Mouse (Mus musculus): Measurements from ENCODE around the gene Olfr1418. TPM values are rescaled to one million over a fixed set of nuclear protein-coding genes. Genes with fewer than 3 reads are reported as not detected.
"Not testable (repeated sequence)": the region's sequence is repeated elsewhere in the genome, so short reads cannot be mapped to it uniquely, and the experiment has no call there.

Olfr1418 gene
- not detected in 2 replicates for polyA plus RNA-seq (2016; fragmentation: Nextera tagmentation; extraction: Ambion mirVana)

- H3K4me3 ChIP-seq (replicated peaks) = no peak within 1 kb of the TSS
- H3K36me3 ChIP-seq = no peaks in the 10 kb centered on the region
- no peaks in the 10 kb centered on the region for H3K9me3 ChIP-seq
- no peaks in the 10 kb centered on the region for H3K27me3 ChIP-seq
- no peak within 1 kb of the TSS for H3K27ac ChIP-seq
- ATAC-seq (ENCODE audit: insufficient number of reproducible peaks, insufficient read depth, low FRiP score, low TSS enrichment, low read depth) = no peak
- WGBS = 94% methylated on average over 1 of the region's 1 CpGs
- no peak within 1 kb of the TSS for H3K4me2 ChIP-seq
- no peak within 1 kb of the TSS for H3K9ac ChIP-seq (replicated peaks)
- H3K4me1 ChIP-seq (replicated peaks) = no peaks in the 10 kb centered on the region
Observed at GRCm38 (mm10) chr19:11860966-11861365, at the start of gene Olfr1418. Gene Olfr1418, minus strand, starts transcription at chr19:11861066.

- Histone ChIP-seq H3K27me3 (no peaks in the 10 kb centered on the region), H3K4me3 (replicated peaks) (no peak within 1 kb of the TSS), H3K9ac (replicated peaks) (no peak within 1 kb of the TSS), H3K27ac (no peak within 1 kb of the TSS), H3K4me1 (replicated peaks) (no peaks in the 10 kb centered on the region), H3K9me3 (no peaks in the 10 kb centered on the region), H3K4me2 (no peak within 1 kb of the TSS), H3K36me3 (no peaks in the 10 kb centered on the region)
- no peak for ATAC-seq (ENCODE audit: insufficient number of reproducible peaks, insufficient read depth, low FRiP score, low TSS enrichment, low read depth)
- 43% methylated on average over 1 of the region's 1 CpGs for WGBS
Observed at GRCm38 (mm10) chr19:11886265-11886664, 25.4 kb upstream of the Olfr1418 start, which contains the start of gene Olfr1420. Gene Olfr1420, plus strand, starts transcription at chr19:11886565.

GRCm38 (mm10) chr19:11878404-11878803 is 17.5 kb upstream of the Olfr1418 start:
- H3K9ac ChIP-seq (replicated peaks); H3K36me3 ChIP-seq; ATAC-seq (ENCODE audit: insufficient number of reproducible peaks, insufficient read depth, low FRiP score, low TSS enrichment, low read depth); H3K4me1 ChIP-seq (replicated peaks); H3K9me3 ChIP-seq; H3K4me3 ChIP-seq (replicated peaks); H3K4me2 ChIP-seq; H3K27me3 ChIP-seq; H3K27ac ChIP-seq: not testable (repeated sequence)
- WGBS = 61% methylated on average over 22 of the region's 22 CpGs

GRCm38 (mm10) chr19:11875006-11875405 is 14.1 kb upstream of the Olfr1418 start, which contains the start of gene Olfr1419:
Gene Olfr1419, minus strand, starts transcription at chr19:11875106.
- no peak for ATAC-seq (ENCODE audit: insufficient number of reproducible peaks, insufficient read depth, low FRiP score, low TSS enrichment, low read depth)
- Histone ChIP-seq H3K27ac (no peak within 1 kb of the TSS), H3K9me3 (no peaks in the 10 kb centered on the region), H3K4me1 (replicated peaks) (no peaks in the 10 kb centered on the region), H3K27me3 (no peaks in the 10 kb centered on the region), H3K4me3 (replicated peaks) (no peak within 1 kb of the TSS), H3K36me3 (no peaks in the 10 kb centered on the region), H3K4me2 (no peak within 1 kb of the TSS), H3K9ac (replicated peaks) (no peak within 1 kb of the TSS)
- 54% methylated on average over 1 of the region's 1 CpGs for WGBS

- no peak for ATAC-seq (ENCODE audit: insufficient number of reproducible peaks, insufficient read depth, low FRiP score, low TSS enrichment, low read depth)
- Histone ChIP-seq H3K27ac (no peak overlapping the region), H3K4me1 (replicated peaks) (no peaks in the 10 kb centered on the region), H3K4me2 (no peak overlapping the region), H3K27me3 (no peaks in the 10 kb centered on the region), H3K9ac (replicated peaks) (no peak overlapping the region), H3K4me3 (replicated peaks) (no peak overlapping the region), H3K9me3 (0 out of 2 replicates have a peak, but pooled peaks cover 5% of the 10 kb centered on the region), H3K36me3 (no peaks in the 10 kb centered on the region)
- 73% methylated on average over 2 of the region's 2 CpGs for WGBS
Observed at GRCm38 (mm10) chr19:11867837-11868236, 7.0 kb upstream of the Olfr1418 start.

- no peaks in the 10 kb centered on the region for H3K4me1 ChIP-seq (replicated peaks)
- no peaks in the 10 kb centered on the region for H3K36me3 ChIP-seq
- H3K27ac ChIP-seq = no peak overlapping the region
- peaks cover 3% of the 10 kb centered on the region; the same call in 1 of the 2 replicates for H3K9me3 ChIP-seq
- 85% methylated on average over 6 of the region's 6 CpGs for WGBS
- ATAC-seq (ENCODE audit: insufficient number of reproducible peaks, insufficient read depth, low FRiP score, low TSS enrichment, low read depth) = no peak
- H3K4me2 ChIP-seq = no peak overlapping the region
- no peak overlapping the region for H3K9ac ChIP-seq (replicated peaks)
- H3K27me3 ChIP-seq = no peaks in the 10 kb centered on the region
- no peak overlapping the region for H3K4me3 ChIP-seq (replicated peaks)
Observed at GRCm38 (mm10) chr19:11856506-11856905, 4.4 kb downstream of the Olfr1418 start.

GRCm38 (mm10) chr19:11854821-11855220 is 6.0 kb downstream of the Olfr1418 start:
- Histone ChIP-seq H3K36me3 (no peaks in the 10 kb centered on the region), H3K27me3 (no peaks in the 10 kb centered on the region), H3K27ac (no peak overlapping the region), H3K9ac (replicated peaks) (no peak overlapping the region), H3K9me3 (peaks cover 3% of the 10 kb centered on the region; the same call in 1 of the 2 replicates), H3K4me2 (no peak overlapping the region), H3K4me3 (replicated peaks) (no peak overlapping the region), H3K4me1 (replicated peaks) (no peaks in the 10 kb centered on the region)
- no peak for ATAC-seq (ENCODE audit: insufficient number of reproducible peaks, insufficient read depth, low FRiP score, low TSS enrichment, low read depth)
- 82% methylated on average over 2 of the region's 2 CpGs for WGBS

- H3K4me2 ChIP-seq = no peak overlapping the region
- H3K27ac ChIP-seq = no peak overlapping the region
- H3K9me3 ChIP-seq = peaks cover 3% of the 10 kb centered on the region; the same call in 1 of the 2 replicates
- no peaks in the 10 kb centered on the region for H3K36me3 ChIP-seq
- 56% methylated on average over 4 of the region's 4 CpGs for WGBS
- no peak for ATAC-seq (ENCODE audit: insufficient number of reproducible peaks, insufficient read depth, low FRiP score, low TSS enrichment, low read depth)
- H3K4me1 ChIP-seq (replicated peaks) = no peaks in the 10 kb centered on the region
- H3K9ac ChIP-seq (replicated peaks) = no peak overlapping the region
- H3K27me3 ChIP-seq = no peaks in the 10 kb centered on the region
- H3K4me3 ChIP-seq (replicated peaks) = no peak overlapping the region
Observed at GRCm38 (mm10) chr19:11852652-11853051, 8.2 kb downstream of the Olfr1418 start.

GRCm38 (mm10) chr19:11846333-11846732 is 14.5 kb downstream of the Olfr1418 start:
- WGBS = 90% methylated on average over 4 of the region's 4 CpGs
- H3K9me3 ChIP-seq = no peaks in the 10 kb centered on the region
- ATAC-seq (ENCODE audit: insufficient number of reproducible peaks, insufficient read depth, low FRiP score, low TSS enrichment, low read depth) = no peak
- no peak overlapping the region for H3K4me2 ChIP-seq
- H3K36me3 ChIP-seq = no peaks in the 10 kb centered on the region
- H3K4me1 ChIP-seq (replicated peaks) = no peaks in the 10 kb centered on the region
- no peaks in the 10 kb centered on the region for H3K27me3 ChIP-seq
- no peak overlapping the region for H3K27ac ChIP-seq
- no peak overlapping the region for H3K9ac ChIP-seq (replicated peaks)
- H3K4me3 ChIP-seq (replicated peaks) = no peak overlapping the region

GRCm38 (mm10) chr19:11839119-11839518 is 21.7 kb downstream of the Olfr1418 start, which contains the start of gene Olfr1417:
Gene Olfr1417, minus strand, starts transcription at chr19:11839219.
- H3K4me2 ChIP-seq = no peak within 1 kb of the TSS
- no peaks in the 10 kb centered on the region for H3K9me3 ChIP-seq
- H3K4me3 ChIP-seq (replicated peaks) = no peak within 1 kb of the TSS
- H3K4me1 ChIP-seq (replicated peaks) = no peaks in the 10 kb centered on the region
- no peak within 1 kb of the TSS for H3K27ac ChIP-seq
- H3K27me3 ChIP-seq = no peaks in the 10 kb centered on the region
- H3K36me3 ChIP-seq = no peaks in the 10 kb centered on the region
- no peak for ATAC-seq (ENCODE audit: insufficient number of reproducible peaks, insufficient read depth, low FRiP score, low TSS enrichment, low read depth)
- H3K9ac ChIP-seq (replicated peaks) = no peak within 1 kb of the TSS
- 80% methylated on average over 4 of the region's 4 CpGs for WGBS

GRCm38 (mm10) chr19:11823346-11824065 is 37.4 kb downstream of the Olfr1418 start:
- WGBS = 24% methylated on average over 4 of the region's 4 CpGs
- H3K9ac ChIP-seq (replicated peaks) = no peak overlapping the region
- no peak overlapping the region for H3K4me2 ChIP-seq
- no peak overlapping the region for H3K4me3 ChIP-seq (replicated peaks)
- ATAC-seq (ENCODE audit: insufficient number of reproducible peaks, insufficient read depth, low FRiP score, low TSS enrichment, low read depth) = no peak
- H3K4me1 ChIP-seq (replicated peaks) = peaks cover 7% of the 10 kb centered on the region; the same call in 1 of the 2 replicates
- H3K9me3 ChIP-seq = no peaks in the 10 kb centered on the region
- no peaks in the 10 kb centered on the region for H3K36me3 ChIP-seq
- peaks cover 18% of the 10 kb centered on the region for H3K27me3 ChIP-seq
- H3K27ac ChIP-seq = no peak overlapping the region
